Mouse (Mus musculus): Measurements from ENCODE around the gene Rdx. TPM values are rescaled to one million over a fixed set of nuclear protein-coding genes. Genes with fewer than 3 reads are reported as not detected.

The Rdx gene
- polyA plus RNA-seq, 1 experiment from 2014 or later, result 148 TPM

DNA sequence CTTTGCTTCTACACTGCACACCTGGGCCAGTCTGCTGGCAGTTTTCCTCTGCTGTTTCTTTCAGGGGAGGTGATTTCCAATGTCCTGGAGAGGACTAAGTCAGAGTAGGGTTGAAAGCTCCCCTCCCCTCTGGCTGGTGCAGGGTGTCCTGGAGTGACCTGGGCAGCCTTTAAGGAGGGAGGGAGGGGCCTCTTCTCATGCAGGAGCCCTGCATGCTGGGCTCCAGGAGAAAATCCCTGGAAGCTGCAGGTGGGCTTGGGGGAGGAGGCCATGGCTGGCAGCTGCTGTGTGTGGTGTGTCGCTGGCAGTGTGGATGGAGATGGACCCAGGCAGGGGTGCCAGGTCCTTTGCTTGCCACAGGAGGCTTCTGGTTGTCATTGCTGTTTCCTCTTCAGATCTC, 50.4 kb downstream of the Rdx start:
- Histone ChIP-seq H3K9me3 (replicated peaks) (no peaks in the 10 kb centered on the region), H3K4me1 (0 out of 2 replicates have a peak, but pooled peaks cover under 1% of the 10 kb centered on the region), H3K9ac (no peak overlapping the region), H3K36me3 (no peaks in the 10 kb centered on the region), H3K4me3 (no peak overlapping the region), H3K27me3 (no peaks in the 10 kb centered on the region), H3K4me2 (replicated peaks) (no peak overlapping the region), H3K27ac (no peak overlapping the region)
- no peak for ATAC-seq (ENCODE audit: low FRiP score)
- WGBS, result 4% methylated on average over 1 of the region's 1 CpGs

DNA sequence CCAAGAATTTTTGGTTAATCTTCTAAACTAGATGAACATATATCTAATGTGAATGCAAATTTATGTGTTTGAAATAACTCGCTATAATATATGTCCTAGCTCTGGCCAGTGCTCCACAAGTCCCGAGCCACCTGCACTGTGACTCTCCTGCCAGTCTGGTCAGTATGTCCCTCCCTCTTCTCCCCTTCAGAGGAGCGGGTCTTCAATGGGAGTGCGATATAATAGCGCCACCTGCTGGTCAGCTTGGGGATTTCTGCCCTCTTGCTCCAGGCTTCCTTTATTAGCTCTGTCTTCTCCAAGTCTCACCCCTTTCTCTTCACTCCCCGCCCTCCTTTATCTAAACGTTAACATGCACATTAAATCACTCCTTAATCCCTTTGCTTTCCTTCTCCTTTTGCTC, 51.6 kb downstream of the Rdx start:
- WGBS, result 3% methylated on average over 7 of the region's 7 CpGs
- Histone ChIP-seq H3K9me3 (replicated peaks) (no peaks in the 10 kb centered on the region), H3K9ac (no peak overlapping the region), H3K4me3 (no peak overlapping the region), H3K4me1 (0 out of 2 replicates have a peak, but pooled peaks cover 5% of the 10 kb centered on the region), H3K4me2 (replicated peaks) (no peak overlapping the region), H3K36me3 (no peaks in the 10 kb centered on the region), H3K27ac (no peak overlapping the region), H3K27me3 (no peaks in the 10 kb centered on the region)
- ATAC-seq (ENCODE audit: low FRiP score), result peak; percentile 74

DNA sequence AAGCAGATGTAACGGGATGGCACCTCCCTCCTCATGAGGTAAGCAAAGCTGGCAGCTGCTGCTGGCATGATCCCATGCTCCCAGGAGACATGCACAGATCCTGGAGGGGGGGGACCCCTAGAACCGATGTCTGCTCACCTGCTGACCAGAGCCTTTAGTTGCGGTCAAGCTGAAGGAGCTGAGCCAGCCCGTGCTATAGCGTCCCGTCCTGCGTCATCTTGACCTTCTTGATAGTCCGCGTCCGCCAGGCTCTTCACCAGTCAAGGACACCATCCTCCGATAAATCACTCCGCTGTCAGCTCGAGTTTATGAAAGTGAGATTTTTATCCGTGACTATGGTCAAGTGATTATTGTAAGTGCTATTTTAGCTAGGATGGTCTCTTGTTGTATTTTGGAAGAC, 53.5 kb downstream of the Rdx start:
- 0 out of 2 replicates have a peak, but pooled peaks cover 5% of the 10 kb centered on the region for H3K4me1 ChIP-seq
- no peak overlapping the region for H3K4me3 ChIP-seq
- H3K27me3 ChIP-seq, result no peaks in the 10 kb centered on the region
- 90% methylated on average over 14 of the region's 14 CpGs for WGBS
- H3K9ac ChIP-seq, result no peak overlapping the region
- no peak for ATAC-seq (ENCODE audit: low FRiP score)
- no peaks in the 10 kb centered on the region for H3K9me3 ChIP-seq (replicated peaks)
- H3K4me2 ChIP-seq (replicated peaks), result no peak overlapping the region
- H3K27ac ChIP-seq, result no peak overlapping the region
- no peaks in the 10 kb centered on the region for H3K36me3 ChIP-seq

DNA sequence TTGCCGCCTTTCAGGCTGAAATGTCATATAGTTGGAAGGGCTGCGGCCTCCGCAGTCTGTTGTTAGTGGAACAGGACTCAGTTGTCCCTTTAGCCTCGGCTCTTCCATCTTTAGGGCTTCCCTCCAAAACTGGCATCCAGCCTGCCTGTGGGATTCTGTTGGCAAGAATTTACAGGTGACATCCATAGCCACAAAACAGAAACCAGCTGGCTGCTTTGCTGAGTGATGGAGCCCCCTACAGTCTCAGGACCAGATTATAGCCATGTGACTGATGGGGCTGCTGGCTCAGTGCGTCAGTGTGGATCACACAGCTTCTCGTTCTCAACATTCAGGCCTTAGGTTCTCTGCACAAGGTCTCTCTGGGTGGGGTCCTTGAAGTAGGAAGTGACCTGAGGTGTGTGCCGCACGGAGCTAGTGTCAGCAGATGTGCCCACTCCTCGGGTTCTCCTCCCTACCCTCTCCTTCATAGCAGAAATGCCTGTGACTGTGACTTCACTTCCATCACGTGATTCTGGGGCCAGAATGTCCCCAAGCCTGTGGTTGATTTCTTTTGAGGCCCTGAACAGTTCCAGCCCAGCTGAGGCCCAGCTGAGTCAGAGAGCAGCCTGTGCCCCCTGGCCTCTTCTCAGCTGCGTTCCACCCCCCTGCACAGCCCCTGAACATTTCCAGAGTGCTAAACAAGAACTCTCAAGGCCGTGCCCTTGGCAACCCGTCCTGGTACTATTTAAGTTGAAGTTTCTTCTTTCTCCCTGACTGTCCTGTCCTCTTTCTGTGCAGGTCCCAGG, 55.3 kb downstream of the Rdx start:
- 69% methylated on average over 13 of the region's 13 CpGs for WGBS
- H3K27ac ChIP-seq, result no peak overlapping the region
- 0 out of 2 replicates have a peak, but pooled peaks cover 5% of the 10 kb centered on the region for H3K4me1 ChIP-seq
- no peak overlapping the region for H3K9ac ChIP-seq
- H3K27me3 ChIP-seq, result no peaks in the 10 kb centered on the region
- no peaks in the 10 kb centered on the region for H3K9me3 ChIP-seq (replicated peaks)
- ATAC-seq (ENCODE audit: low FRiP score), result peak; percentile 44
- H3K36me3 ChIP-seq, result no peaks in the 10 kb centered on the region
- H3K4me2 ChIP-seq (replicated peaks), result no peak overlapping the region
- no peak overlapping the region for H3K4me3 ChIP-seq

- Histone ChIP-seq H3K4me3 (no peak overlapping the region), H3K9ac (no peak overlapping the region)
- 80% methylated on average over 9 of the region's 9 CpGs for WGBS
Measured at GRCm38 (mm10) chr9:52103448-52104224, 56.7 kb downstream of the Rdx start.

DNA sequence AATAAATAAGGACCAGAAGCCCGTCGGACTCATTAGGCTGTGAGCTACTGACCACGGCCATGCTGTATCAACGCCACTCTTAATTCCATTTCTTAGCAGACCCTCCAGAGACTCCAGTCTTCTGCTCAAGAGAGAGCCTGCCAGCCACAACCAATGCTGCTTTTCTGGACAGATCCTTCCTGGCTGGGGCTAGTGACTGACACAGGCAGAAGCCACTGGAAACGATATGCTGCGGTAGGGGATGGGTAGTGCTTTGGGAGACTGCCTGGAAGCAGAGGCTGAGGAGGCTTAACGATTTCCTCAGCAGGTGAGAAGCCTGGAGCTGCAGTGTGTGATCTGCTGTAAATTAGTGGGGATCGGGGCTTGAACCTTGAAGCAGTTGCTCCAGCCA, 57.2 kb downstream of the Rdx start:
- WGBS, result 82% methylated on average over 8 of the region's 8 CpGs
- H3K27me3 ChIP-seq, result no peaks in the 10 kb centered on the region
- 0 out of 2 replicates have a peak, but pooled peaks cover 5% of the 10 kb centered on the region for H3K4me1 ChIP-seq
- no peaks in the 10 kb centered on the region for H3K9me3 ChIP-seq (replicated peaks)
- no peak for ATAC-seq (ENCODE audit: low FRiP score)
- no peaks in the 10 kb centered on the region for H3K36me3 ChIP-seq
- no peak overlapping the region for H3K9ac ChIP-seq
- H3K27ac ChIP-seq, result no peak overlapping the region
- no peak overlapping the region for H3K4me2 ChIP-seq (replicated peaks)
- H3K4me3 ChIP-seq, result no peak overlapping the region

More at GRCm38 (mm10) chr9:52103448-52104224, 56.7 kb downstream of the Rdx start:
- no peaks in the 10 kb centered on the region for H3K36me3 ChIP-seq
- H3K9me3 ChIP-seq (replicated peaks), result no peaks in the 10 kb centered on the region
- 0 out of 2 replicates have a peak, but pooled peaks cover 5% of the 10 kb centered on the region for H3K4me1 ChIP-seq
- no peak for ATAC-seq (ENCODE audit: low FRiP score)
- H3K4me2 ChIP-seq (replicated peaks), result no peak overlapping the region
- H3K27me3 ChIP-seq, result no peaks in the 10 kb centered on the region
- no peak overlapping the region for H3K27ac ChIP-seq

GRCm38 (mm10) chr9:52105423-52105822, 58.5 kb downstream of the Rdx start:
- Histone ChIP-seq H3K4me1 (0 out of 2 replicates have a peak, but pooled peaks cover 5% of the 10 kb centered on the region), H3K9me3 (replicated peaks) (no peaks in the 10 kb centered on the region), H3K9ac (no peak overlapping the region), H3K27ac (no peak overlapping the region), H3K27me3 (no peaks in the 10 kb centered on the region), H3K4me2 (replicated peaks) (no peak overlapping the region), H3K36me3 (no peaks in the 10 kb centered on the region), H3K4me3 (no peak overlapping the region)
- no peak for ATAC-seq (ENCODE audit: low FRiP score)
- WGBS, result 90% methylated on average over 6 of the region's 6 CpGs

DNA sequence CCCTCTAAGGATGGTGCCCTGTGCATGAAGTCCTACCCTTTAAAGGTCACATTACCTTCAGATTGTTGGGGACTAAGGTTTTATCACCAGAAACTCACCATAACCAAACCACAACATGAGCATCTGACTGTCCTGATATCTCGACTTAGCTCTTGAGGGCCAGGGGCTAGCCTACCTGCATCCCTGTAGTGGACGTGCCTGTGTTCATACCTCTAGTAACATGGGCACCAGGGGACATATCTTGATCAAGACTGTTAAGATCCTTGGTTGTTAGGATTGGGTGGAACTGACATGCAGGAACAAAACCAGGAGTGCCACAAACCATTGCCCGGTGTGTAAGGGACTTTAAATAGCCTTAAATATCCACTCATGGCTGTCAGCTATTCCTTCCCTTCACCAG, 60.2 kb downstream of the Rdx start:
- H3K4me1 ChIP-seq, result 0 out of 2 replicates have a peak, but pooled peaks cover 5% of the 10 kb centered on the region
- H3K9ac ChIP-seq, result no peak overlapping the region
- no peaks in the 10 kb centered on the region for H3K9me3 ChIP-seq (replicated peaks)
- H3K36me3 ChIP-seq, result 0 out of 2 replicates have a peak, but pooled peaks cover 6% of the 10 kb centered on the region
- no peak overlapping the region for H3K4me3 ChIP-seq
- WGBS, result 98% methylated on average over 3 of the region's 3 CpGs
- no peaks in the 10 kb centered on the region for H3K27me3 ChIP-seq
- H3K4me2 ChIP-seq (replicated peaks), result no peak overlapping the region
- ATAC-seq (ENCODE audit: low FRiP score), result no peak
- no peak overlapping the region for H3K27ac ChIP-seq

GRCm38 (mm10) chr9:52110738-52111137, 63.8 kb downstream of the Rdx start:
- H3K27me3 ChIP-seq, result no peaks in the 10 kb centered on the region
- H3K36me3 ChIP-seq, result peaks cover 17% of the 10 kb centered on the region
- no peak overlapping the region for H3K4me3 ChIP-seq
- no peak overlapping the region for H3K9ac ChIP-seq
- no peak for ATAC-seq (ENCODE audit: low FRiP score)
- H3K27ac ChIP-seq, result no peak overlapping the region
- no peaks in the 10 kb centered on the region for H3K4me1 ChIP-seq
- H3K4me2 ChIP-seq (replicated peaks), result no peak overlapping the region
- H3K9me3 ChIP-seq (replicated peaks), result no peaks in the 10 kb centered on the region
- WGBS, result 74% methylated on average over 3 of the region's 3 CpGs

- Histone ChIP-seq H3K36me3 (peaks cover 32% of the 10 kb centered on the region), H3K4me3 (no peak overlapping the region), H3K9ac (no peak overlapping the region), H3K4me2 (replicated peaks) (no peak overlapping the region), H3K27me3 (no peaks in the 10 kb centered on the region), H3K27ac (no peak overlapping the region), H3K4me1 (no peaks in the 10 kb centered on the region), H3K9me3 (replicated peaks) (no peaks in the 10 kb centered on the region)
- ATAC-seq (ENCODE audit: low FRiP score), result no peak
- WGBS, result 94% methylated on average over 5 of the region's 5 CpGs
Measured at GRCm38 (mm10) chr9:52113091-52113490, 66.1 kb downstream of the Rdx start.

GRCm38 (mm10) chr9:52119212-52119611, 72.2 kb downstream of the Rdx start:
- Histone ChIP-seq H3K9ac (no peak overlapping the region), H3K27me3 (no peaks in the 10 kb centered on the region), H3K36me3 (peaks cover 44% of the 10 kb centered on the region), H3K4me1 (no peaks in the 10 kb centered on the region), H3K4me2 (replicated peaks) (no peak overlapping the region), H3K9me3 (replicated peaks) (no peaks in the 10 kb centered on the region), H3K27ac (no peak overlapping the region), H3K4me3 (no peak overlapping the region)
- ATAC-seq (ENCODE audit: low FRiP score), result no peak
- 91% methylated on average over 4 of the region's 4 CpGs for WGBS

- peaks cover 20% of the 10 kb centered on the region for H3K36me3 ChIP-seq
- H3K9ac ChIP-seq, result no peak overlapping the region
- H3K4me3 ChIP-seq, result no peak overlapping the region
- no peaks in the 10 kb centered on the region for H3K4me1 ChIP-seq
- no peak overlapping the region for H3K27ac ChIP-seq
- no peak overlapping the region for H3K4me2 ChIP-seq (replicated peaks)
- H3K27me3 ChIP-seq, result no peaks in the 10 kb centered on the region
- ATAC-seq (ENCODE audit: low FRiP score), result no peak
- no peaks in the 10 kb centered on the region for H3K9me3 ChIP-seq (replicated peaks)
- 90% methylated on average over 6 of the region's 6 CpGs for WGBS
Measured at GRCm38 (mm10) chr9:52125225-52125624, 78.3 kb downstream of the Rdx start.

All from hindbrain, embryonic 12.5 days (tissue).